Mouse (Mus musculus) hindbrain, embryonic 11.5 days (tissue): ENCODE measurements around the gene Ctsd. TPM values are rescaled to one million over a fixed set of nuclear protein-coding genes. Genes with fewer than 3 reads are reported as not detected.

Experiments
- ATAC-seq: fragments of 200-750 bp; cut with Nextera tagmentation; 2 replicates; pipeline ENCODE4 v1.8.0; 2017; ENCODE audit warnings: mild to moderate bottlenecking, moderate TSS enrichment, moderate library complexity; ENCODE audit not compliant: low FRiP score
- DNase-seq: peaks from one replicate; pipeline ENCODE4 v3.0.0-alpha.2; 2015; ENCODE audit warnings: low spot score
- H3K27ac ChIP-seq: fragments of 300-500 bp; sonication (generic); 2 replicates; pipeline ENCODE4 v1.5.1; 2014; ENCODE audit warnings: mild to moderate bottlenecking, low read depth, low read length
- H3K27me3 ChIP-seq: fragments of 300-500 bp; sonication (generic); 2 replicates; pipeline ENCODE4 v1.6.1; 2014; ENCODE audit warnings: mild to moderate bottlenecking, low read length, moderate library complexity, mixed read lengths; ENCODE audit not compliant: control insufficient read depth, insufficient read depth
- H3K36me3 ChIP-seq: fragments of 300-500 bp; sonication (generic); 2 replicates; pipeline ENCODE4 v1.6.1; 2014; ENCODE audit warnings: mild to moderate bottlenecking, low read length, moderate library complexity, mixed read lengths; ENCODE audit not compliant: control insufficient read depth, insufficient read depth
- H3K4me1 ChIP-seq: fragments of 300-500 bp; sonication (generic); replicated peaks from 2 replicates; pipeline ENCODE4 v1.6.1; 2014; ENCODE audit warnings: low read length, mixed read lengths; ENCODE audit not compliant: control insufficient read depth, insufficient read depth
- H3K4me2 ChIP-seq: fragments of 300-500 bp; sonication (generic); replicated peaks from 2 replicates; pipeline ENCODE4 v1.6.1; 2014; ENCODE audit warnings: mild to moderate bottlenecking, low read depth, low read length
- H3K4me3 ChIP-seq: fragments of 300-500 bp; sonication (generic); 2 replicates; pipeline ENCODE4 v1.5.1; 2014; ENCODE audit warnings: low read depth, low read length
- H3K9ac ChIP-seq: fragments of 300-500 bp; sonication (generic); 2 replicates; pipeline ENCODE4 v1.6.1; 2014; ENCODE audit warnings: low read depth, low read length
- H3K9me3 ChIP-seq: fragments of 300-500 bp; sonication (generic); 2 replicates; pipeline ENCODE4 v1.6.1; 2016; ENCODE audit warnings: low read length; ENCODE audit not compliant: control insufficient read depth
- WGBS: fragments of 180-500 bp; shearing (Covaris S2); extraction: QIAGEN DNeasy Blood & Tissue Kit; methylation state at CpG from one replicate; pipeline ENCODE4 v1.1.7; 2014; 5-methylcytosine and 5-hydroxymethylcytosine counted together
- polyA plus RNA-seq: library from polyadenylated mRNA; unstranded; fragments of >200 nt; fragmentation: Nextera tagmentation; extraction: Ambion mirVana; gene quantifications from 2 replicates; pipeline ENCODE4 v1.2.1, GENCODE M21; 2014

Ctsd gene
- polyA plus RNA-seq, 1 experiment from 2014 or later, result 168 TPM

GRCm38 (mm10) chr7:142425641-142426213, 37.9 kb upstream of the Ctsd start:
- H3K9me3 ChIP-seq, result no peaks in the 10 kb centered on the region
- H3K4me1 ChIP-seq, result no peaks in the 10 kb centered on the region
- WGBS, result 57% methylated on average over 11 of the region's 11 CpGs
- no peaks in the 10 kb centered on the region for H3K27me3 ChIP-seq
- H3K4me3 ChIP-seq, result no peak overlapping the region
- H3K4me2 ChIP-seq, result no peak overlapping the region
- H3K27ac ChIP-seq, result no peak overlapping the region
- no peak overlapping the region for H3K9ac ChIP-seq
- ATAC-seq (no peak), DNase-seq (no peak)
- H3K36me3 ChIP-seq, result no peaks in the 10 kb centered on the region

GRCm38 (mm10) chr7:142421826-142422225, 34.0 kb upstream of the Ctsd start:
- 71% methylated on average over 2 of the region's 2 CpGs for whole genome bisulfite sequencing
- no peak overlapping the region for H3K27ac ChIP-seq
- no peaks in the 10 kb centered on the region for H3K27me3 ChIP-seq
- no peak overlapping the region for H3K9ac ChIP-seq
- no peak overlapping the region for H3K4me2 ChIP-seq
- ATAC-seq (no peak), DNase-seq (no peak)
- no peaks in the 10 kb centered on the region for H3K9me3 ChIP-seq
- H3K4me3 ChIP-seq, result no peak overlapping the region
- no peaks in the 10 kb centered on the region for H3K4me1 ChIP-seq
- H3K36me3 ChIP-seq, result no peaks in the 10 kb centered on the region

- Histone ChIP-seq H3K27me3 (no peaks in the 10 kb centered on the region), H3K36me3 (no peaks in the 10 kb centered on the region), H3K9ac (no peak overlapping the region), H3K4me3 (no peak overlapping the region), H3K9me3 (no peaks in the 10 kb centered on the region), H3K4me1 (no peaks in the 10 kb centered on the region), H3K4me2 (no peak overlapping the region), H3K27ac (no peak overlapping the region)
- no peak for DNase-seq
- WGBS, result 85% methylated on average over 5 of the region's 5 CpGs
- no peak for ATAC-seq
These were observed 32.0 kb upstream of the Ctsd start for GRCm38 (mm10) chr7:142419887-142420286.

GRCm38 (mm10) chr7:142418679-142419078, 30.8 kb upstream of the Ctsd start:
- WGBS, result 91% methylated on average over 8 of the region's 8 CpGs
- DNase-seq, result no peak
- H3K4me1 ChIP-seq, result no peaks in the 10 kb centered on the region
- H3K9me3 ChIP-seq, result no peaks in the 10 kb centered on the region
- no peak for ATAC-seq
- H3K9ac ChIP-seq, result no peak overlapping the region
- no peaks in the 10 kb centered on the region for H3K36me3 ChIP-seq
- H3K4me2 ChIP-seq, result no peak overlapping the region
- no peak overlapping the region for H3K27ac ChIP-seq
- no peak overlapping the region for H3K4me3 ChIP-seq
- H3K27me3 ChIP-seq, result no peaks in the 10 kb centered on the region

- no peaks in the 10 kb centered on the region for H3K36me3 ChIP-seq
- H3K27me3 ChIP-seq, result no peaks in the 10 kb centered on the region
- 91% methylated on average over 2 of the region's 2 CpGs for WGBS
- no peak overlapping the region for H3K4me2 ChIP-seq
- H3K27ac ChIP-seq, result no peak overlapping the region
- H3K4me1 ChIP-seq, result no peaks in the 10 kb centered on the region
- H3K9me3 ChIP-seq, result no peaks in the 10 kb centered on the region
- DNase-seq (no peak), ATAC-seq (no peak)
- H3K4me3 ChIP-seq, result no peak overlapping the region
- H3K9ac ChIP-seq, result no peak overlapping the region
These were observed 30.2 kb upstream of the Ctsd start for GRCm38 (mm10) chr7:142418027-142418426.

GRCm38 (mm10) chr7:142416225-142416624, 28.4 kb upstream of the Ctsd start:
- no peak for ATAC-seq
- no peaks in the 10 kb centered on the region for H3K4me1 ChIP-seq
- H3K36me3 ChIP-seq, result no peaks in the 10 kb centered on the region
- no peaks in the 10 kb centered on the region for H3K27me3 ChIP-seq
- no peaks in the 10 kb centered on the region for H3K9me3 ChIP-seq
- no peak overlapping the region for H3K9ac ChIP-seq
- WGBS, result 66% methylated on average over 3 of the region's 3 CpGs
- DNase-seq, result no peak
- H3K4me3 ChIP-seq, result no peak overlapping the region
- no peak overlapping the region; the same call in 1 of the 2 replicates for H3K27ac ChIP-seq
- no peak overlapping the region for H3K4me2 ChIP-seq

- Histone ChIP-seq H3K27me3 (no peaks in the 10 kb centered on the region), H3K4me2 (no peak overlapping the region), H3K36me3 (no peaks in the 10 kb centered on the region), H3K9ac (no peak overlapping the region), H3K27ac (no peak overlapping the region), H3K4me1 (no peaks in the 10 kb centered on the region), H3K9me3 (no peaks in the 10 kb centered on the region), H3K4me3 (no peak overlapping the region)
- DNase-seq, result no peak
- WGBS, result 73% methylated on average over 4 of the region's 4 CpGs
- ATAC-seq, result no peak
These were observed 27.5 kb upstream of the Ctsd start for GRCm38 (mm10) chr7:142415314-142415713.

- no peaks in the 10 kb centered on the region for H3K27me3 ChIP-seq
- no peaks in the 10 kb centered on the region for H3K36me3 ChIP-seq
- no peak overlapping the region for H3K9ac ChIP-seq
- H3K4me2 ChIP-seq, result no peak overlapping the region
- H3K4me1 ChIP-seq, result no peaks in the 10 kb centered on the region
- DNase-seq (no peak), ATAC-seq (no peak)
- no peak overlapping the region for H3K27ac ChIP-seq
- H3K9me3 ChIP-seq, result no peaks in the 10 kb centered on the region
- WGBS, result 86% methylated on average over 6 of the region's 6 CpGs
- H3K4me3 ChIP-seq, result no peak overlapping the region
These were observed 25.4 kb upstream of the Ctsd start for GRCm38 (mm10) chr7:142413285-142413684.

GRCm38 (mm10) chr7:142409603-142410002, 21.8 kb upstream of the Ctsd start:
- H3K27ac ChIP-seq, result no peak overlapping the region
- no peaks in the 10 kb centered on the region for H3K36me3 ChIP-seq
- ATAC-seq (no peak), DNase-seq (no peak)
- WGBS, result 86% methylated on average over 3 of the region's 3 CpGs
- H3K4me3 ChIP-seq, result no peak overlapping the region
- H3K4me2 ChIP-seq, result no peak overlapping the region
- H3K9me3 ChIP-seq, result no peaks in the 10 kb centered on the region
- no peaks in the 10 kb centered on the region for H3K4me1 ChIP-seq
- H3K9ac ChIP-seq, result no peak overlapping the region
- no peaks in the 10 kb centered on the region for H3K27me3 ChIP-seq
